Mouse (Mus musculus) limb, embryonic 10.5 days (tissue): Measurements from ENCODE around the gene Vmn2r29. TPM values are rescaled to one million over a fixed set of nuclear protein-coding genes. Genes with fewer than 3 reads are reported as not detected.
"Not testable (repeated sequence)": the region's sequence is repeated elsewhere in the genome, so short reads cannot be mapped to it uniquely, and the experiment has no call there.

Source experiments
- DNase-seq: peaks from one replicate; pipeline ENCODE4 v3.0.0-alpha.2; 2017; ENCODE audit warnings: low spot score
- H3K27ac ChIP-seq: fragments of 300-500 bp; sonication (generic); 2 replicates; pipeline ENCODE4 v1.5.1; 2016; ENCODE audit warnings: mild to moderate bottlenecking
- H3K27me3 ChIP-seq: fragments of 300-500 bp; sonication (generic); 2 replicates; pipeline ENCODE4 v1.6.1; 2016; ENCODE audit warnings: low read depth, mild to moderate bottlenecking; ENCODE audit not compliant: poor library complexity, severe bottlenecking
- H3K36me3 ChIP-seq: fragments of 300-500 bp; sonication (generic); 2 replicates; pipeline ENCODE4 v1.6.1; 2016; ENCODE audit warnings: mild to moderate bottlenecking, moderate library complexity
- H3K4me1 ChIP-seq: fragments of 300-500 bp; sonication (generic); 2 replicates; pipeline ENCODE4 v1.6.1; 2016
- H3K4me3 ChIP-seq: fragments of 300-500 bp; sonication (generic); 2 replicates; pipeline ENCODE4 v1.5.1; 2016; ENCODE audit warnings: mild to moderate bottlenecking, moderate library complexity
- H3K9me3 ChIP-seq: fragments of 300-500 bp; sonication (generic); replicated peaks from 2 replicates; pipeline ENCODE4 v1.6.1; 2016; ENCODE audit warnings: mild to moderate bottlenecking
- WGBS: fragments of 180-500 bp; shearing (Covaris S2); methylation state at CpG from one replicate; pipeline ENCODE4 v1.1.7; 2016; 5-methylcytosine and 5-hydroxymethylcytosine counted together
- polyA plus RNA-seq: library from polyadenylated mRNA; unstranded; fragments of >200 nt; fragmentation: Nextera tagmentation; extraction: Ambion mirVana; gene quantifications from 2 replicates; pipeline ENCODE4 v1.2.1, GENCODE M21; 2016

Vmn2r29 gene
- polyA plus RNA-seq: 0.28 TPM in 2 replicates

GRCm38 (mm10) chr7:7247228-7247627 is at the start of gene Vmn2r29:
Gene Vmn2r29, minus strand, starts transcription at chr7:7247328.
- no CpG with 5 or more reads among the region's 1 CpGs for WGBS
- H3K9me3 ChIP-seq, H3K27ac ChIP-seq, H3K4me1 ChIP-seq, H3K4me3 ChIP-seq, H3K27me3 ChIP-seq, H3K36me3 ChIP-seq, DNase-seq: not testable (repeated sequence)

- Histone ChIP-seq H3K27ac (no peak overlapping the region), H3K4me3 (no peak overlapping the region), H3K27me3 (no peaks in the 10 kb centered on the region), H3K4me1 (peaks cover 9% of the 10 kb centered on the region; the same call in 1 of the 2 replicates), H3K9me3 (no peaks in the 10 kb centered on the region; the same call in 1 of the 2 replicates), H3K36me3 (peaks cover 49% of the 10 kb centered on the region)
- peak; percentile 51 for DNase-seq
- 82% methylated on average over 16 of the region's 16 CpGs for WGBS
These were observed 48.5 kb upstream of the Vmn2r29 start for GRCm38 (mm10) chr7:7295595-7295994.

GRCm38 (mm10) chr7:7281383-7281782 is 34.3 kb upstream of the Vmn2r29 start:
- peaks cover 30% of the 10 kb centered on the region for H3K36me3 ChIP-seq
- WGBS: 70% methylated on average over 1 of the region's 1 CpGs

GRCm38 (mm10) chr7:7277966-7278567 is 30.9 kb upstream of the Vmn2r29 start, which contains the start of gene Gm45844:
Gene Gm45844, minus strand, starts transcription at chr7:7278289.
- Histone ChIP-seq H3K4me3 (peak within 1 kb of the TSS; percentile 36), H3K27ac (peak within 1 kb of the TSS; percentile 16)
- H3K4me1 ChIP-seq, H3K9me3 ChIP-seq, H3K36me3 ChIP-seq, H3K27me3 ChIP-seq: not testable (repeated sequence)
- peak; percentile 79 for DNase-seq
- 44% methylated on average over 45 of the region's 45 CpGs for WGBS

More at GRCm38 (mm10) chr7:7281383-7281782, 34.3 kb upstream of the Vmn2r29 start:
- H3K4me1 ChIP-seq: no peaks in the 10 kb centered on the region
- no peak for DNase-seq
- H3K27ac ChIP-seq: no peak overlapping the region
- H3K27me3 ChIP-seq: no peaks in the 10 kb centered on the region
- no peak overlapping the region for H3K4me3 ChIP-seq
- H3K9me3 ChIP-seq: peaks cover 3% of the 10 kb centered on the region

- H3K27me3 ChIP-seq, H3K36me3 ChIP-seq, H3K4me1 ChIP-seq, H3K9me3 ChIP-seq: not testable (repeated sequence)
- Histone ChIP-seq H3K27ac (peak overlapping the region; percentile 16; the same call in 1 of the 2 replicates), H3K4me3 (peak overlapping the region; percentile 36)
- WGBS: 61% methylated on average over 24 of the region's 24 CpGs
- peak; percentile 63 for DNase-seq
These were observed 30.4 kb upstream of the Vmn2r29 start for GRCm38 (mm10) chr7:7277556-7277955.

- not testable (repeated sequence) for H3K27me3 ChIP-seq, H3K4me1 ChIP-seq, H3K9me3 ChIP-seq, DNase-seq, H3K27ac ChIP-seq
- whole genome bisulfite sequencing: 2% methylated on average over 24 of the region's 24 CpGs
- H3K4me3 ChIP-seq: peak within 1 kb of the TSS; percentile 50
- H3K36me3 ChIP-seq: peaks cover 21% of the 10 kb centered on the region
These were observed 37.6 kb downstream of the Vmn2r29 start, which contains the start of gene Zfp772 for GRCm38 (mm10) chr7:7209313-7210151. Gene Zfp772, minus strand, starts transcription at chr7:7209998.

- peak; percentile 79 for DNase-seq
- Histone ChIP-seq H3K36me3 (peaks cover 5% of the 10 kb centered on the region; the same call in 1 of the 2 replicates), H3K9me3 (no peaks in the 10 kb centered on the region), H3K4me1 (no peaks in the 10 kb centered on the region), H3K4me3 (peak overlapping the region; percentile 61), H3K27ac (peak overlapping the region; percentile 68; the same call in 1 of the 2 replicates), H3K27me3 (no peaks in the 10 kb centered on the region)
- WGBS: 13% methylated on average over 18 of the region's 18 CpGs
These were observed 58.8 kb downstream of the Vmn2r29 start for GRCm38 (mm10) chr7:7188191-7188942.

- H3K27me3 ChIP-seq: no peaks in the 10 kb centered on the region
- H3K4me1 ChIP-seq: no peaks in the 10 kb centered on the region
- H3K9me3 ChIP-seq: no peaks in the 10 kb centered on the region
- peaks cover 13% of the 10 kb centered on the region for H3K36me3 ChIP-seq
- no peak overlapping the region for H3K27ac ChIP-seq
- DNase-seq: no peak
- 40% methylated on average over 13 of the region's 13 CpGs for WGBS
- H3K4me3 ChIP-seq: peak overlapping the region; percentile 61
These were observed 59.5 kb downstream of the Vmn2r29 start for GRCm38 (mm10) chr7:7187417-7188190.

- Histone ChIP-seq H3K9me3 (no peaks in the 10 kb centered on the region), H3K36me3 (peaks cover 30% of the 10 kb centered on the region), H3K4me3 (no peak overlapping the region), H3K27me3 (no peaks in the 10 kb centered on the region), H3K27ac (no peak overlapping the region), H3K4me1 (no peaks in the 10 kb centered on the region)
- no peak for DNase-seq
- WGBS: 78% methylated on average over 1 of the region's 1 CpGs
These were observed 61.2 kb downstream of the Vmn2r29 start for GRCm38 (mm10) chr7:7185897-7186296.

Other genes with a start within 250 kb of the Vmn2r29 start
- gene Zfp954, start 125.8 kb downstream of the Vmn2r29 start, polyA plus RNA-seq: 11.3 and 13.5 TPM in 2 replicates
- 3.1 and 4.1 TPM in 2 replicates for gene Zfp773, start 110.6 kb downstream of the Vmn2r29 start, polyA plus RNA-seq
- 3.1 and 4.2 TPM in 2 replicates for gene Zfp418, start 76.0 kb downstream of the Vmn2r29 start, polyA plus RNA-seq
- 10.0 and 10.4 TPM in 2 replicates for gene Zfp772, start 37.3 kb downstream of the Vmn2r29 start, polyA plus RNA-seq
- gene Gm45844, start 31.0 kb upstream of the Vmn2r29 start, polyA plus RNA-seq: 1.8 and 2.4 TPM in 2 replicates
- 23.5 and 32.6 TPM in 2 replicates for gene Clcn4, start 53.5 kb upstream of the Vmn2r29 start, polyA plus RNA-seq
- not detected in 2 replicates for gene Vmn2r30, start 90.3 kb upstream of the Vmn2r29 start, polyA plus RNA-seq
- not detected in 2 replicates for gene Gm45783, start 127.2 kb upstream of the Vmn2r29 start, polyA plus RNA-seq
- not detected in 2 replicates for gene Vmn2r31, start 152.4 kb upstream of the Vmn2r29 start, polyA plus RNA-seq
- gene Vmn2r32, start 232.7 kb upstream of the Vmn2r29 start, polyA plus RNA-seq: not detected in 2 replicates